Mouse (Mus musculus) heart, embryonic 12.5 days (tissue): ENCODE results near the gene Elavl3. TPM values are rescaled to one million over a fixed set of nuclear protein-coding genes. Genes with fewer than 3 reads are reported as not detected.

Source experiments
- ATAC-seq: fragments of 200-750 bp; cut with Nextera tagmentation; 2 replicates; pipeline ENCODE4 v1.8.0; 2017; ENCODE audit warnings: moderate TSS enrichment, moderate library complexity; ENCODE audit not compliant: insufficient number of reproducible peaks, low FRiP score
- H3K27ac ChIP-seq: fragments of 300-500 bp; sonication (generic); 2 replicates; pipeline ENCODE4 v1.5.1; 2016; ENCODE audit warnings: mild to moderate bottlenecking, moderate library complexity; ENCODE audit not compliant: poor library complexity, severe bottlenecking
- H3K27me3 ChIP-seq: fragments of 300-500 bp; sonication (generic); replicated peaks from 2 replicates; pipeline ENCODE4 v1.6.1; 2016; ENCODE audit warnings: mild to moderate bottlenecking, moderate library complexity
- H3K36me3 ChIP-seq: fragments of 300-500 bp; sonication (generic); 2 replicates; pipeline ENCODE4 v1.6.1; 2016; ENCODE audit warnings: mild to moderate bottlenecking, moderate library complexity
- H3K4me1 ChIP-seq: fragments of 300-500 bp; sonication (generic); replicated peaks from 2 replicates; pipeline ENCODE4 v1.6.1; 2016; ENCODE audit warnings: mild to moderate bottlenecking
- H3K4me2 ChIP-seq: fragments of 300-500 bp; sonication (generic); 2 replicates; pipeline ENCODE4 v1.6.1; 2016; ENCODE audit warnings: mild to moderate bottlenecking, moderate library complexity
- H3K4me3 ChIP-seq: fragments of 300-500 bp; sonication (generic); 2 replicates; pipeline ENCODE4 v1.5.1; 2016; ENCODE audit warnings: mild to moderate bottlenecking
- H3K9ac ChIP-seq: fragments of 300-500 bp; sonication (generic); 2 replicates; pipeline ENCODE4 v1.6.1; 2016; ENCODE audit warnings: mild to moderate bottlenecking, moderate library complexity
- H3K9me3 ChIP-seq: fragments of 300-500 bp; sonication (generic); replicated peaks from 2 replicates; pipeline ENCODE4 v1.6.1; 2016; ENCODE audit warnings: mild to moderate bottlenecking, moderate library complexity
- WGBS: fragments of 180-500 bp; shearing (Covaris S2); methylation state at CpG from one replicate; pipeline ENCODE4 v1.1.7; 2016; 5-methylcytosine and 5-hydroxymethylcytosine counted together
- polyA plus RNA-seq: library from polyadenylated mRNA; unstranded; fragments of >200 nt; fragmentation: Nextera tagmentation; extraction: Ambion mirVana; gene quantifications from 2 replicates; pipeline ENCODE4 v1.2.1, GENCODE M21; 2016

The Elavl3 gene
- polyA plus RNA-seq, 1 experiment from 2014 or later: 0.40 TPM

- H3K4me1 ChIP-seq: peaks cover 5% of the 10 kb centered on the region
- H3K9ac ChIP-seq: no peak overlapping the region
- no peak for ATAC-seq
- H3K4me3 ChIP-seq: no peak overlapping the region
- no peaks in the 10 kb centered on the region for H3K9me3 ChIP-seq
- peaks cover 34% of the 10 kb centered on the region for H3K27me3 ChIP-seq
- no peak overlapping the region for H3K27ac ChIP-seq
- no peak overlapping the region for H3K4me2 ChIP-seq
- 77% methylated on average over 9 of the region's 9 CpGs for WGBS
- peaks cover 48% of the 10 kb centered on the region for H3K36me3 ChIP-seq
These were observed 6.2 kb upstream of the Elavl3 start for GRCm38 (mm10) chr9:22058011-22058424.

- no peak; the same call in 1 of the 2 replicates for ATAC-seq
- Histone ChIP-seq H3K4me1 (peaks cover 5% of the 10 kb centered on the region), H3K4me3 (no peak overlapping the region), H3K27ac (no peak overlapping the region), H3K9ac (no peak overlapping the region), H3K4me2 (no peak overlapping the region), H3K9me3 (no peaks in the 10 kb centered on the region), H3K27me3 (peaks cover 44% of the 10 kb centered on the region), H3K36me3 (peaks cover 39% of the 10 kb centered on the region)
- 89% methylated on average over 9 of the region's 9 CpGs for WGBS
These were observed 5.3 kb upstream of the Elavl3 start for GRCm38 (mm10) chr9:22057031-22057517.

GRCm38 (mm10) chr9:22056303-22056910, 4.6 kb upstream of the Elavl3 start:
- peaks cover 33% of the 10 kb centered on the region for H3K36me3 ChIP-seq
- WGBS: 67% methylated on average over 9 of the region's 9 CpGs
- no peak for ATAC-seq
- H3K4me1 ChIP-seq: peaks cover 12% of the 10 kb centered on the region
- peaks cover 50% of the 10 kb centered on the region for H3K27me3 ChIP-seq
- H3K9ac ChIP-seq: no peak overlapping the region
- no peaks in the 10 kb centered on the region for H3K9me3 ChIP-seq
- H3K27ac ChIP-seq: no peak overlapping the region
- H3K4me2 ChIP-seq: no peak overlapping the region
- no peak overlapping the region for H3K4me3 ChIP-seq

GRCm38 (mm10) chr9:22055713-22056112, 3.9 kb upstream of the Elavl3 start:
- H3K27ac ChIP-seq: no peak overlapping the region
- ATAC-seq: no peak
- no peak overlapping the region for H3K4me3 ChIP-seq
- peaks cover 19% of the 10 kb centered on the region for H3K4me1 ChIP-seq
- H3K4me2 ChIP-seq: no peak overlapping the region
- H3K9ac ChIP-seq: no peak overlapping the region
- peaks cover 28% of the 10 kb centered on the region for H3K36me3 ChIP-seq
- peaks cover 57% of the 10 kb centered on the region for H3K27me3 ChIP-seq
- WGBS: 33% methylated on average over 29 of the region's 29 CpGs
- no peaks in the 10 kb centered on the region for H3K9me3 ChIP-seq

- no peak overlapping the region for H3K27ac ChIP-seq
- peaks cover 68% of the 10 kb centered on the region for H3K27me3 ChIP-seq
- H3K4me1 ChIP-seq: peaks cover 28% of the 10 kb centered on the region
- H3K36me3 ChIP-seq: peaks cover 24% of the 10 kb centered on the region
- peak; percentile 37; the same call in 1 of the 2 replicates for ATAC-seq
- no peak overlapping the region for H3K9ac ChIP-seq
- H3K4me2 ChIP-seq: peak overlapping the region; percentile 32
- WGBS: 2% methylated on average over 32 of the region's 32 CpGs
- no peaks in the 10 kb centered on the region for H3K9me3 ChIP-seq
- H3K4me3 ChIP-seq: no peak overlapping the region
These were observed 2.7 kb upstream of the Elavl3 start for GRCm38 (mm10) chr9:22054411-22055076.

GRCm38 (mm10) chr9:22053657-22054056, 1.8 kb upstream of the Elavl3 start:
- ATAC-seq: no peak
- Histone ChIP-seq H3K9ac (no peak overlapping the region), H3K4me1 (peaks cover 30% of the 10 kb centered on the region), H3K4me3 (no peak overlapping the region), H3K27me3 (peaks cover 77% of the 10 kb centered on the region), H3K9me3 (no peaks in the 10 kb centered on the region), H3K27ac (no peak overlapping the region), H3K36me3 (peaks cover 18% of the 10 kb centered on the region), H3K4me2 (no peak overlapping the region)
- WGBS: 25% methylated on average over 6 of the region's 7 CpGs

GRCm38 (mm10) chr9:22051161-22051957, 464 bp downstream of the Elavl3 start:
- Histone ChIP-seq H3K4me2 (peak overlapping the region; percentile 69), H3K27me3 (peaks cover 78% of the 10 kb centered on the region), H3K4me1 (peaks cover 30% of the 10 kb centered on the region), H3K36me3 (no peaks in the 10 kb centered on the region), H3K27ac (no peak overlapping the region), H3K9ac (0 out of 2 replicates have a peak overlapping the region, but pooled peaks have one; percentile 2), H3K4me3 (peak overlapping the region; percentile 36), H3K9me3 (no peaks in the 10 kb centered on the region)
- 3% methylated on average over 65 of the region's 67 CpGs for WGBS
- peak; percentile 11; the same call in 1 of the 2 replicates for ATAC-seq

GRCm38 (mm10) chr9:22050351-22050889, 1.4 kb downstream of the Elavl3 start:
- H3K9ac ChIP-seq: 0 out of 2 replicates have a peak overlapping the region, but pooled peaks have one; percentile 2
- no peak overlapping the region for H3K27ac ChIP-seq
- under 1% methylated on average over 43 of the region's 43 CpGs for WGBS
- no peaks in the 10 kb centered on the region for H3K36me3 ChIP-seq
- peak overlapping the region; percentile 69 for H3K4me2 ChIP-seq
- no peaks in the 10 kb centered on the region for H3K9me3 ChIP-seq
- H3K4me3 ChIP-seq: peak overlapping the region; percentile 36
- H3K27me3 ChIP-seq: peaks cover 69% of the 10 kb centered on the region
- H3K4me1 ChIP-seq: peaks cover 30% of the 10 kb centered on the region
- peak; percentile 74 for ATAC-seq

- no peak overlapping the region for H3K9ac ChIP-seq
- H3K9me3 ChIP-seq: no peaks in the 10 kb centered on the region
- H3K4me3 ChIP-seq: 0 out of 2 replicates have a peak overlapping the region, but pooled peaks have one; percentile 36
- no peak overlapping the region for H3K27ac ChIP-seq
- WGBS: 47% methylated on average over 4 of the region's 4 CpGs
- peaks cover 30% of the 10 kb centered on the region for H3K4me1 ChIP-seq
- ATAC-seq: no peak
- peaks cover 62% of the 10 kb centered on the region for H3K27me3 ChIP-seq
- H3K4me2 ChIP-seq: no peak overlapping the region
- H3K36me3 ChIP-seq: no peaks in the 10 kb centered on the region
These were observed 2.0 kb downstream of the Elavl3 start for GRCm38 (mm10) chr9:22049721-22050270.

GRCm38 (mm10) chr9:22049315-22049714, 2.5 kb downstream of the Elavl3 start:
- no peak for ATAC-seq

More at GRCm38 (mm10) chr9:22049315-22049714, 2.5 kb downstream of the Elavl3 start:
- Histone ChIP-seq H3K36me3 (no peaks in the 10 kb centered on the region), H3K4me1 (peaks cover 26% of the 10 kb centered on the region), H3K9me3 (no peaks in the 10 kb centered on the region), H3K4me3 (no peak overlapping the region), H3K4me2 (no peak overlapping the region), H3K27me3 (peaks cover 58% of the 10 kb centered on the region), H3K27ac (no peak overlapping the region), H3K9ac (no peak overlapping the region)
- WGBS: 50% methylated on average over 11 of the region's 11 CpGs
